Mouse (Mus musculus): Measurements from ENCODE around the gene Pdk1. TPM values are rescaled to one million over a fixed set of nuclear protein-coding genes. Genes with fewer than 3 reads are reported as not detected.
"Not testable (repeated sequence)": the region's sequence is repeated elsewhere in the genome, so short reads cannot be mapped to it uniquely, and the experiment has no call there.

Pdk1 gene
- total RNA-seq, 1 experiment from 2014 or later: 21.5 TPM

DNA sequence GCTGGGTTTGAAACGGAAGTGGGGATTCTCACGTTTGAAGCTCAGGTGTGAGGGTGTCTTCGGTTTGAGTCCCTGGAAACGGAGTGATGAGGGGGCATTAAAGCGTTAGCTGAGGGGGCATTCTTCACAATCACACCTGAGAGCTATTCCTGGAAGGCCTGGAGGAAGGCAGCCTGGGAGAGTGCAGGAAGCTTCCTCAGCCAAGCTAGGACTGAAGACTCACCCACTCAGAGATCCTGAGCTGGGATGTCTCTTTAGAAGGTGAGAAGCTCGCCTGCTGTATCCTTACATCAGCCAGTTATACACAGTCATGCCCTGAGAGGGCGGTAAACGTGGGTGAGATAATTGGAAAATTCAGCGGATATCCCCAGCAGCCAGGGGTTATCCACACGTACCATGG, 40.9 kb downstream of the Pdk1 start:
- no peak for ATAC-seq (replicated peaks; ENCODE audit: insufficient number of reproducible peaks, low FRiP score, low TSS enrichment, poor library complexity, severe bottlenecking)

GRCm38 (mm10) chr2:71919227-71919647, 46.2 kb downstream of the Pdk1 start:
- no peak for ATAC-seq (replicated peaks; ENCODE audit: insufficient number of reproducible peaks, low FRiP score, low TSS enrichment, poor library complexity, severe bottlenecking)

- ATAC-seq (replicated peaks; ENCODE audit: insufficient number of reproducible peaks, low FRiP score, low TSS enrichment, poor library complexity, severe bottlenecking): not testable (repeated sequence)
Measured at GRCm38 (mm10) chr2:71924931-71925330, 51.9 kb downstream of the Pdk1 start.

GRCm38 (mm10) chr2:71934046-71934445, 61.0 kb downstream of the Pdk1 start:
- ATAC-seq (replicated peaks; ENCODE audit: insufficient number of reproducible peaks, low FRiP score, low TSS enrichment, poor library complexity, severe bottlenecking): no peak

- ATAC-seq (replicated peaks; ENCODE audit: insufficient number of reproducible peaks, low FRiP score, low TSS enrichment, poor library complexity, severe bottlenecking): no peak
Measured at GRCm38 (mm10) chr2:71936711-71937110, 63.7 kb downstream of the Pdk1 start.

- no peak for ATAC-seq (replicated peaks; ENCODE audit: insufficient number of reproducible peaks, low FRiP score, low TSS enrichment, poor library complexity, severe bottlenecking)
Measured at GRCm38 (mm10) chr2:71937649-71938308, 64.8 kb downstream of the Pdk1 start.

GRCm38 (mm10) chr2:71938716-71939393, 65.8 kb downstream of the Pdk1 start:
- ATAC-seq (replicated peaks; ENCODE audit: insufficient number of reproducible peaks, low FRiP score, low TSS enrichment, poor library complexity, severe bottlenecking): no peak

GRCm38 (mm10) chr2:71941005-71941720, 68.1 kb downstream of the Pdk1 start:
- ATAC-seq (replicated peaks; ENCODE audit: insufficient number of reproducible peaks, low FRiP score, low TSS enrichment, poor library complexity, severe bottlenecking): no peak

- ATAC-seq (replicated peaks; ENCODE audit: insufficient number of reproducible peaks, low FRiP score, low TSS enrichment, poor library complexity, severe bottlenecking): no peak
Measured at GRCm38 (mm10) chr2:71941721-71942087, 68.7 kb downstream of the Pdk1 start.

DNA sequence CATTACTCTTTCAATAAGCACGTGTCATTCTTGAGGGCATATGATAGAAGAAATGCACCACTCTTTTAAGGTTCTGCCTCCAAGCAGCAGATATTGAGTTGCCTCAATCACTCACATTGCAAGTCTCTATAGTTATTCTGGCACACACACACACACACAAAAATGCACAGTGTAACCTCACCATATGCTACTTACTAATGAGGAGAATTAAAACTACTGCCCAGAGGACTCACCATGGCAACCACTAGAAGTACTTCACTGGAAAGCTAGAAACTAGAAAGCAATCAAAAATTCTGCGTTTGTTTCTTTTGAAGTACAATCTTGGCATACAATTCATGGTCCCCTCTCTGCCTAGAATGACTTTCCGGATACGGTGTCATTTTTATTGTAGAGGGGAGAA, 78.2 kb downstream of the Pdk1 start:
- ATAC-seq (replicated peaks; ENCODE audit: insufficient number of reproducible peaks, low FRiP score, low TSS enrichment, poor library complexity, severe bottlenecking): no peak

Other genes starting within 250 kb of the Pdk1 start
- 20.6 to 89.1 TPM (median 24.1 TPM) in 3 replicates for gene Itga6, start 127.6 kb upstream of the Pdk1 start, total RNA-seq (2017)
- 2.1 to 4.4 TPM (median 3.8 TPM) in 3 replicates for gene Rapgef4, start 108.0 kb downstream of the Pdk1 start, total RNA-seq (2017)

All from monocyte, adult 5-6 weeks (primary cell).